21 mouse cellular contexts compared by ENCODE assay signal in the genomic region with DNA sequence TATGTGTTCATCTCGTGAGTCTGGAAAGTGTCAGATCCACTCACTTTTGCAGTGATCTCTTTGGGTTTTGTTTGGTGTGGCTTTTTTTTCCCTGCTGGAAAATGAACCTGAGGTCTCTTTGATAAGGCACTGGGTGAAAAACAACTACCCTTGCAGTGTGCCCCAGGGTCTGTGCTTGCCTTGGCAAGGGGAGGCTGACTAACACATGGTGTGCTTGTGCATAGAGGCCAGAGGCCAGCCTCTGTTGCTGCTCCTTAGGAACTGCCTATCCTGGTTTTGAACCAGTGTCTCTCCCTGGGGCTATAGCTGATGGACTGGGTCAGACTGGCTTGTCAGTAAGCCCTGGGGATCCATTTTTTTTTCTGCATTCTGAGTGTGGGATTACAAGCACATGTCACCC. TPM values are rescaled to one million over a fixed set of nuclear protein-coding genes. Genes with fewer than 3 reads are reported as not detected.
DNase-seq lines count a peak whose midpoint lies in the region; ATAC-seq lines count a peak whose summit lies in the region.
"Had no signal": no experiment of that assay in that cellular context is flagged by ENCODE, and none has a peak within 500 bp of the region (broad histone marks: within the 10 kb centered on the region; RNA-seq: fewer than 3 reads in every experiment).

No protein-coding gene starts in this region.

- 0 out of 2 replicates have a peak overlapping the region, but pooled peaks have one; percentile 10 for H3K4me2 ChIP-seq in liver, embryonic 12.5 days
- H3K4me2 ChIP-seq in liver, embryonic 13.5 days, result no peak overlapping the region
- H3K4me2 ChIP-seq: embryonic facial prominence, embryonic 12.5 days; forebrain, embryonic 15.5 days; hindbrain, embryonic 14.5 days had no signal

- ATAC-seq in liver, embryonic 12.5 days, result no peak
- no peak for ATAC-seq in liver, embryonic 13.5 days (ENCODE audit: low read depth)
- ATAC-seq: activated CD4-positive, CD25-positive, alpha-beta regulatory T cell, adult 4 months; CD4-positive, CD25-positive, alpha-beta regulatory T cell, adult 4 months; forebrain, embryonic 15.5 days; Patski had no signal

- peak; percentile 61 for DNase-seq in heart, adult 11 months
- no peak for DNase-seq in heart, adult 9 months (ENCODE audit: low spot score in 2 of 2)
- DNase-seq in liver, result no peak
- no peak for DNase-seq in liver, embryonic 13.5 days
- no peak for DNase-seq in lung, postnatal 25 days (ENCODE audit: low spot score)
- DNase-seq in thymus, postnatal 25 days, result no peak
- DNase-seq: adrenal gland, postnatal 14 days; B cell, adult 2 months; cerebellum, adult 11-12 months; cerebellum, adult 9-10 months; cerebellum, postnatal 25 days; gastrocnemius, postnatal 10 days had no signal

- H3K27me3 ChIP-seq in liver, embryonic 12.5 days (replicated peaks), result no peaks in the 10 kb centered on the region
- H3K27me3 ChIP-seq in liver, embryonic 13.5 days, result no peaks in the 10 kb centered on the region
- H3K27me3 ChIP-seq: embryonic facial prominence, embryonic 12.5 days; forebrain, embryonic 15.5 days; Patski had no signal

- peaks cover 83% of the 10 kb centered on the region for H3K4me1 ChIP-seq in liver, embryonic 12.5 days
- H3K4me1 ChIP-seq in liver, embryonic 13.5 days (replicated peaks), result peaks cover 84% of the 10 kb centered on the region

- no peak overlapping the region for H3K4me3 ChIP-seq in liver, embryonic 12.5 days
- no peak overlapping the region for H3K4me3 ChIP-seq in liver, embryonic 13.5 days (replicated peaks)
- H3K4me3 ChIP-seq: embryonic facial prominence, embryonic 12.5 days; forebrain, embryonic 15.5 days; hindbrain, embryonic 10.5 days had no signal

- H3K27ac ChIP-seq in liver, embryonic 12.5 days, result peak overlapping the region; percentile 76
- peak overlapping the region; percentile 73 for H3K27ac ChIP-seq in liver, embryonic 13.5 days
- H3K27ac ChIP-seq: embryonic facial prominence, embryonic 12.5 days; forebrain, embryonic 15.5 days; hindbrain, embryonic 10.5 days; hindbrain, embryonic 14.5 days had no signal

- 57% methylated on average over 1 of the region's 1 CpGs for WGBS in liver, embryonic 12.5 days (ENCODE audit: insufficient replicate concordance)
- WGBS in liver, embryonic 13.5 days (ENCODE audit: insufficient replicate concordance), result 45% methylated on average over 1 of the region's 1 CpGs

- H3K9me3 ChIP-seq in liver, embryonic 12.5 days (replicated peaks), result no peaks in the 10 kb centered on the region
- H3K9me3 ChIP-seq in liver, embryonic 13.5 days (replicated peaks), result no peaks in the 10 kb centered on the region
- H3K9me3 ChIP-seq: embryonic facial prominence, embryonic 12.5 days; forebrain, embryonic 15.5 days; G1E; hindbrain, embryonic 10.5 days had no signal

- H3K9ac ChIP-seq in liver, embryonic 12.5 days, result peak overlapping the region; percentile 22; the same call in 1 of the 2 replicates
- no peak overlapping the region for H3K9ac ChIP-seq in liver, embryonic 13.5 days
- H3K9ac ChIP-seq: embryonic facial prominence, embryonic 12.5 days; forebrain, embryonic 15.5 days; hindbrain, embryonic 14.5 days had no signal

- peaks cover 15% of the 10 kb centered on the region for H3K36me3 ChIP-seq in liver, embryonic 12.5 days
- peaks cover 13% of the 10 kb centered on the region for H3K36me3 ChIP-seq in liver, embryonic 13.5 days
- H3K36me3 ChIP-seq: embryonic facial prominence, embryonic 12.5 days; forebrain, embryonic 15.5 days had no signal

RNA-seq across cellular contexts. Expression of gene Klhl23, which starts 1.5 kb away (rescaled TPM):
- 31.3 and 31.9 TPM in 2 replicates for polyA plus RNA-seq in liver, embryonic 12.5 days (2016; fragmentation: Nextera tagmentation; extraction: Ambion mirVana)
- polyA plus RNA-seq in liver, embryonic 13.5 days (2015; fragmentation: Nextera tagmentation; extraction: Ambion mirVana), result 20.2 and 24.7 TPM in 2 replicates

RNA-seq across cellular contexts. Expression of gene Phospho2, which starts 30.8 kb away (rescaled TPM):
- polyA plus RNA-seq in liver, embryonic 12.5 days (2016; fragmentation: Nextera tagmentation; extraction: Ambion mirVana), result 16.3 and 16.7 TPM in 2 replicates
- polyA plus RNA-seq in liver, embryonic 13.5 days (2015; fragmentation: Nextera tagmentation; extraction: Ambion mirVana), result 13.0 and 18.1 TPM in 2 replicates

RNA-seq across cellular contexts. Expression of gene Ccdc173, which starts 30.8 kb away (rescaled TPM):
- polyA plus RNA-seq in liver, embryonic 12.5 days (2016; fragmentation: Nextera tagmentation; extraction: Ambion mirVana), result 0.46 and 0.53 TPM in 2 replicates
- 0.21 and 0.28 TPM in 2 replicates for polyA plus RNA-seq in liver, embryonic 13.5 days (2015; fragmentation: Nextera tagmentation; extraction: Ambion mirVana)

RNA-seq across cellular contexts. Expression of gene Ssb, which starts 41.2 kb away (rescaled TPM):
- 219 and 226 TPM in 2 replicates for polyA plus RNA-seq in liver, embryonic 12.5 days (2016; fragmentation: Nextera tagmentation; extraction: Ambion mirVana)
- 204 and 266 TPM in 2 replicates for polyA plus RNA-seq in liver, embryonic 13.5 days (2015; fragmentation: Nextera tagmentation; extraction: Ambion mirVana)
